Mouse (Mus musculus) myocyte (in vitro differentiated cells): Measurements from ENCODE around the gene Gm20388.

Experiments
- CEBPB ChIP-seq: IDR thresholded peaks from 2 replicates; pipeline ENCODE4 v1.6.1; 2011; ENCODE audit warnings: mild to moderate bottlenecking, moderate library complexity; ENCODE audit not compliant: poor library complexity, insufficient read depth, severe bottlenecking
- MYOD1 ChIP-seq, 3 experiments: IDR thresholded peaks; one replicate each; pipeline ENCODE4 v1.6.1; 2011; ENCODE audit warnings: control low read depth in 2 of 3, low read depth in 2 of 3, mild to moderate bottlenecking in 2 of 3, moderate library complexity in 1 of 3; ENCODE audit not compliant: insufficient read length in 2 of 3, control insufficient read depth in 1 of 3
- MYOG ChIP-seq, 3 experiments: IDR thresholded peaks; one replicate each; pipeline ENCODE4 v1.6.1; 2011; ENCODE audit warnings: control low read depth in 2 of 3, low read depth in 2 of 3, mild to moderate bottlenecking in 2 of 3; ENCODE audit not compliant: insufficient read length in 2 of 3, control insufficient read depth in 1 of 3, insufficient read depth in 1 of 3
- POLR2A ChIP-seq: IDR thresholded peaks from one replicate; pipeline ENCODE4 v1.6.1; 2011; ENCODE audit warnings: low read depth, mild to moderate bottlenecking, control low read depth, moderate library complexity; ENCODE audit not compliant: insufficient read length
- POLR2AphosphoS2 ChIP-seq: IDR thresholded peaks from one replicate; pipeline ENCODE4 v1.6.1; 2011; ENCODE audit warnings: low read depth, control low read depth; ENCODE audit not compliant: insufficient read length
- TCF3 ChIP-seq: IDR thresholded peaks from one replicate; pipeline ENCODE4 v1.6.1; 2011; ENCODE audit warnings: low read depth, control low read depth; ENCODE audit not compliant: insufficient read length
- USF1 ChIP-seq: IDR thresholded peaks from one replicate; pipeline ENCODE4 v1.6.1; 2011; ENCODE audit warnings: low read depth, mild to moderate bottlenecking, control low read depth, moderate library complexity

GRCm38 (mm10) chr8:124042201-124042600, 4131.6 kb downstream of the Gm20388 start:
- TF ChIP-seq CEBPB, result no peak
- no peak for TF ChIP-seq POLR2A
- TF ChIP-seq USF1, result no peak
- no peak for TF ChIP-seq MYOD1 (IDR thresholded peaks at IDR 0.05; ENCODE audit: control insufficient read depth in 1 of 3, insufficient read length in 2 of 3, low read depth in 2 of 3)
- no peak for TF ChIP-seq POLR2AphosphoS2
- TF ChIP-seq MYOG (IDR thresholded peaks at IDR 0.05; ENCODE audit: control insufficient read depth in 1 of 3, insufficient read depth in 1 of 3, insufficient read length in 2 of 3, low read depth in 2 of 3), result no peak
- no peak for TF ChIP-seq TCF3
